Mouse (Mus musculus) liver, embryonic 14.5 days (tissue): ENCODE data around the gene Rtl1.

ENCODE experiments used
- CTCF ChIP-seq: IDR thresholded peaks from 2 replicates; pipeline ENCODE4 v1.5.1; 2016; ENCODE audit warnings: antibody characterized with exemption, low read depth, control low read depth
- EP300 ChIP-seq: IDR thresholded peaks from 2 replicates; pipeline ENCODE4 v1.6.1; 2016; ENCODE audit warnings: antibody characterized with exemption, low read depth

- TF ChIP-seq CTCF (no peak), EP300 (no peak)
Measured at GRCm38 (mm10) chr12:109598551-109599250, 1.4 kb downstream of the Rtl1 start.
